Mouse (Mus musculus) stomach, postnatal 0 days (tissue): ENCODE data around the gene Vmn1r54.
"Not testable (repeated sequence)": the region's sequence is repeated elsewhere in the genome, so short reads cannot be mapped to it uniquely, and the experiment has no call there.

ENCODE experiments used
- CTCF ChIP-seq: IDR thresholded peaks from 2 replicates; pipeline ENCODE4 v1.5.1; 2016; ENCODE audit warnings: antibody characterized with exemption, low read depth, mild to moderate bottlenecking, moderate library complexity
- EP300 ChIP-seq: optimal IDR thresholded peaks from 2 replicates; pipeline ENCODE3; 2016; ENCODE audit warnings: antibody characterized with exemption

- not testable (repeated sequence) for TF ChIP-seq CTCF, EP300
Measured at GRCm38 (mm10) chr6:90232114-90232513, 14.0 kb upstream of the Vmn1r54 start.
